Mouse (Mus musculus) testis, postnatal 14 days (tissue): ENCODE data around the gene Gm27029.
"Not testable (repeated sequence)": the region's sequence is repeated elsewhere in the genome, so short reads cannot be mapped to it uniquely, and the experiment has no call there.

Experiments
- DNase-seq: peaks from one replicate; pipeline ENCODE4 v3.0.0; 2021; ENCODE audit warnings: low spot score

The Gm27029 gene

DNA sequence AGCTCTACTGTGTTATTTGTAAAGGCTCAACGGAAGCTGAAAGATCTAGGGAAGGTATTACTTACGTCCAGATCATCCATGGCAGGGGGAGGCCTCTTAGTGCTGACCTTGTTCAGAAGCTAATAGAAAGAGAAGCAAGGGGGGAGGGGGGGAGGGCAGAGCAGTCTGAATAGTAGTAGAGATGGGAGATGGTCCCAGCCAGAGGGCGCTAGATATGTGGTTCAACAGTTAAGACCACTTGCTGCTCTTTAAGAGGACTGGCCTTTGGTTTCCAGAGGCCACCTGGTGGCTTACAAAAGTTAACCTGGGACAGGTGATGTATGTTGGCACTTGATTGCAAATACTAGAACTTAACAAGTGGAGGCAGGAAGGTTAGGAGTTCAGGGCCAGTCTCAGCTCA is 5.0 kb downstream of the Gm27029 start:
- no peak for DNase-seq

- no peak for DNase-seq
Observed at GRCm38 (mm10) chr11:101418991-101419390, 5.6 kb downstream of the Gm27029 start.

DNA sequence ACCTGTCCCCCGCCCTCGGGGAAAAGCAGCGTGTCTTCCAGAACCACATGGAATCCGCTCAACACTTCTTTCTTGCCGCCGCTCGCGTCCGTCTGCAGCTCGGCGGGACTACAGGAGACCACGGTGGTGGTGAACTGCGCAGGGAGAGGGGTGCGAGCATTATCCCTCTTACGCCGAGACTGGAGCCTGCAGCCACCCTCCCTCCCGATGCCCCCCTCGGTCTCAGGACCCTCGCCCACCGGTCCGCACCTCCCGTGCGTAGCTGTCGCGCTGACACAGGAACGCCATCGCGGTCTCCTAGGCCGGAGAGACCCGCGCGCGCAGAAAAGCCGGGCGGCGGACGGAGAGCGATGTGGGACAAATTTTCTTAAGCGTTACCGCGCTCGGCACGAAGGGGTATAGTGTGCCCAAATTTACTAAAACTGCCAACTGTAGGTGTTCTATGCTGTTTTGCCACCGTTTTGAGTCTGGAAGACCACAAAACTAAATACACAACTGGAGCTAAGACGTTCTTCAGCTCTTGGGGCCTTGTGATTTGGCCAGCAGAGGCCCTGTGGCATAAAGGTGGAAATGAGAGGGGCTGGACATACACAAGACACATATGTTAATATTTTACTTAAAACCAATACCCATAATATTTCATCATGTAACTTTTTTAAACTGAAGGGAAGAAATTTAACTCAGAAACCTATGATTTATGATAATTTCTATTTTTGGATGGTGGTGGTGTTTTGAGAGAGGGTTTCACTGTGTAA is 7.3 kb downstream of the Gm27029 start, which contains the start of gene Aarsd1:
Gene Aarsd1 (minus strand): TSS at position 515 of the 755 bp plus-strand sequence.
- peak; percentile 87 for DNase-seq

DNA sequence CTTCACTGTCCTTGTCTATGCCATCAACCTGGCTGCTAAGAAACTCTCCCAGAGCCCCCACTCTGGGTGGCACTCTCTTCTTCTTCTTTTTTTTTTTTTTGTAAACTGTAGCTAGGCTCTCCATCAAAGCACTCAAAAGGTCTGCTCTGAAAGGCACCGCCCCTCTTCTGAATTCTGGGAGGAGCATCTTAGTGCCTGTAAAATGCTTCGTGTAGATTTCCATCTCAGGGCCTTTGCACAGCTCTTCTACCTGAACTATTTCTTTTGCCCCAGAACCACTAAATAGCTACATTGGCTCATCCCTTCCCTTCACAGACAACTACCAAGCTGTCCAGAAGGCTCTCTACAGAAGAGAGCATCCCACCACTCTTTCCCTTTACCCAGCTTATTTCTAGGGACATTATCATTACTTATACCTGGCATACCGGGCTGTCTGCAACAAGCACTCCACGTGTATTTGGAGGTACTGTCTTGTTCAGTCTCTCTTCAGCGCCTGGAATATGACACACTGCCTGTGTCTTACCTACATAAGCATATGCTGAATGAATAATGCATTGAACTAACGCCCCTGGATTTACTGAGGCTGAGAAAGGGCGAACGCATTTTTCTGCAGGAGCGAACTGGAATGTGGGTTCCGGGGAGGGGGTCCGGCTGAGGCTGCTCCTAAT is 8.0 kb downstream of the Gm27029 start:
- DNase-seq = no peak

- DNase-seq = no peak
Observed at GRCm38 (mm10) chr11:101415306-101415705, 9.3 kb downstream of the Gm27029 start.

DNA sequence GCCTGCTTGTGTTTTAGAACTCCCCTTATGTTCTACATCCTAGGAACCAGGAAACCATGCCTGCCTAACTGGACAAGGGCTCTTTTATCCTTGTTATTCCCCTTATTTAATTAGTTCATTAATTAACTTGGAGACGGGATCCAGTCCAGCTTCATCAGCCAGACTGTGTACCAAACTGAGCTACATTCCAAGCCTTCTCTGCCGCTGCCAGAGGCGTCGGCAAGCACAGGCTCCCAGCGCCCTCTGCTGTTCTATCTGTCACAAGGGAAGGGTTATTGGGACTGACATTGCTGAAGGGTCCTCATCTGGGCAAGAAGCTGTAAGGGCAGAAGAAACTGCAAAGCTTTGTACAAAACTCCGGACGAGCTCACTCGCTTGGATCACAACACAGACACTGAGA is 29.5 kb downstream of the Gm27029 start:
- peak; percentile 45 for DNase-seq

- no peak for DNase-seq
Observed at GRCm38 (mm10) chr11:101381817-101382216, 42.8 kb downstream of the Gm27029 start.

DNA sequence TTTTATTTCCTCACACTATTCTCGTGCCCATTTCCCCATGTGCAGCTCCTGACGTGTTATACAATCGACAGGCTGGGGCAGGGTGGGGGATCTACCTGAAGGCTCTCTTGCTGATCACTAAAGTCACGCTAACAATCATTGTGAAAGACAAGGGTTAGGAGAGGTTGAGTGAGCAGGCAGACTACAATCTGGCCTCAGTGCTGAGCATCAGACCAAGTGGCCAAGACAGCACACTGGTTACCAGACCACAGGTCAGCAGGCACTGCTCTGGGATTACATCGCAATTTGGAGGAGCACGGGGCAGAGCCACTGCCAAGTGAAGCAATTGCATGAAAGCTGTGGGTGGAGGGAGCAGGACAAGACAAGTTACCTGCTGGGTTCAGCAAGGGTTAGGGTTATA is 45.7 kb downstream of the Gm27029 start:
- no peak for DNase-seq

DNA sequence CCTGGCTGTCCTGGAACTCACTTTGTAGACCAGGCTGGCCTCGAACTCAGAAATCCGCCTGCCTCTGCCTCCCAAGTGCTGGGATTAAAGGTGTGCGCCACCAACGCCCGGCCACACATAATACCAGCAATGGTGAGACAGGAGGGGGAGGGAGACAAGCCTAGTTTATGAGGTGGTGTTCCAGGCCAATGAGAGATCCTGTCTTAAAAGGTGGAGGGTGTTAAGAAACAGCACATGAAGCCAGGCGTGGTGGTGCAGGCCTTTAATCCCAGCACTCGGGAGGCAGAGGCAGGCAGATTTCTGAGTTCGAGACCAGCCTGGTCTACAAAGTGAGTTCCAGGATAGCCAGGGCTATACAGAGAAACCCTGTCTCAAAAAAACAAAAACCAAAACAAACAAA is 46.4 kb downstream of the Gm27029 start:
- DNase-seq = not testable (repeated sequence)

DNA sequence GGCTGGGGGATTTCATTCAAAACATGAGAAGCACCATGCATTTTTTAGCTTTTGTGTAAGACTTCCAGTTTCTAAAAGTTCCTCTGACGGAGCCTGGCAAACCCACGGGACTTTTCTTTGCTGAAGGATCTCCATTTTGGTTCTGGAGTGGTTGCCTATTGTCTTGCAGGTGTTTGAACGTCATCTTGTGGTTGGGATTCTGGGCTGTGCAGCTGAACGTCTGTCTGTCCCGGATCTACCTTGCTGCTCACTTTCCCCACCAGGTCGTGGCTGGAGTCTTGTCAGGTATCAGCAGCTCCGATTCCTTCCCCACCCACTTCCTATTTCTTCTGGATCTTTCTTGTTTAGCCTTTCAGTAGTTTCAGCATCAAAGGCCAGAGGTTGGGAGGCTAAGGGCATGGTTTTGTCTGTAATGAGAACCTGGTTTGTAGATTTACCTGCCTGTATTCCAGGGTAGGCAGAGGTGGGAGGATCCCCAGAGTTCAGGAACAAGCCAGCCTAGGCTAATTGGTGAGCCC is 50.1 kb downstream of the Gm27029 start:
- DNase-seq = no peak

DNA sequence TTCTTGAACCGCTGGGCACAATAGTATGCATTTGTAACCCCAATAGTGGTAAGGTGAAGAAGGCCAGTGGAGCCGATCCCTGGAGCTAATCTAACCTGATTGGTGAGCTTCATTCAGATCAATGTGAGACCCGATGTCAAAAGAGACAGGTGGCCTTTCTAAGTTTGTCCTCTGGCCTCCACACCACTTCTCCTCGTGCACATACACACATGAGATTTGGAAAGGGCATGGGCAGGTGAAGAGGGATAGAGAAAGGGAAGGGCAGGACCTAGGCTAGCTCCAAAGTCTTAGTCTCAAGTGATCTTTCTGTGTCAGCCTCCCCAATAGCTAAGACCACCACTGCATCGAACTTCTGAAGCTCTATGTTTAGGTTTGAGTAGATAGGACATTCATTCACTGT is 54.5 kb downstream of the Gm27029 start:
- DNase-seq = no peak

- DNase-seq = no peak
Observed at GRCm38 (mm10) chr11:101367326-101367935, 57.2 kb downstream of the Gm27029 start, which contains the start of gene G6pc. G6pc (plus strand) TSS chr11:101367561.

- DNase-seq = no peak
Observed at GRCm38 (mm10) chr11:101364531-101364931, 60.1 kb downstream of the Gm27029 start.

GRCm38 (mm10) chr11:101360651-101361113 is 63.9 kb downstream of the Gm27029 start:
- DNase-seq = no peak

- DNase-seq = no peak
Observed at GRCm38 (mm10) chr11:101359776-101360175, 64.8 kb downstream of the Gm27029 start.

GRCm38 (mm10) chr11:101357505-101358182 is 67.0 kb downstream of the Gm27029 start:
- no peak for DNase-seq
